Mouse (Mus musculus) heart, embryonic 14.5 days (tissue): ENCODE results near the gene Kctd5. TPM values are rescaled to one million over a fixed set of nuclear protein-coding genes. Genes with fewer than 3 reads are reported as not detected.

Source experiments
- ATAC-seq: fragments of 200-750 bp; cut with Nextera tagmentation; 2 replicates; pipeline ENCODE4 v1.8.0; 2017; ENCODE audit warnings: low read depth, moderate TSS enrichment; ENCODE audit not compliant: insufficient number of reproducible peaks, insufficient read depth, low FRiP score
- H3K27ac ChIP-seq, 2 experiments: fragments of 200-500 bp in 1 of 2; fragments of 300-500 bp in 1 of 2; sonication (generic) in 1 of 2; replicated peaks in 1 of 2; 2 replicates each; pipeline ENCODE4 v1.5.1; 2012 to 2014; ENCODE audit warnings: low read depth in 2 of 2, low read length in 2 of 2, control low read depth in 1 of 2, mild to moderate bottlenecking in 1 of 2, mixed read lengths in 1 of 2; ENCODE audit not compliant: control insufficient read depth in 1 of 2, insufficient read depth in 1 of 2
- H3K27me3 ChIP-seq: fragments of 300-500 bp; sonication (generic); 2 replicates; pipeline ENCODE4 v1.6.1; 2014; ENCODE audit warnings: mild to moderate bottlenecking, low read length, control low read depth; ENCODE audit not compliant: control insufficient read depth, insufficient read depth
- H3K36me3 ChIP-seq: fragments of 300-500 bp; sonication (generic); 2 replicates; pipeline ENCODE4 v1.6.1; 2014; ENCODE audit warnings: mild to moderate bottlenecking, control low read depth, low read length, mixed read lengths; ENCODE audit not compliant: control insufficient read depth, insufficient read depth
- H3K4me1 ChIP-seq, 2 experiments: fragments of 200-500 bp in 1 of 2; fragments of 300-500 bp in 1 of 2; sonication (generic) in 1 of 2; 2 replicates each; pipeline ENCODE4 v1.6.1; 2012 to 2014; ENCODE audit warnings: low read length in 2 of 2, control low read depth in 1 of 2, mixed read lengths in 1 of 2; ENCODE audit not compliant: control insufficient read depth in 2 of 2, insufficient read depth in 2 of 2
- H3K4me2 ChIP-seq: fragments of 300-500 bp; sonication (generic); 2 replicates; pipeline ENCODE4 v1.6.1; 2014; ENCODE audit warnings: mild to moderate bottlenecking, low read length
- H3K4me3 ChIP-seq, 2 experiments: fragments of 200-500 bp in 1 of 2; fragments of 300-500 bp in 1 of 2; sonication (generic) in 1 of 2; 2 replicates each; pipeline ENCODE4 v1.5.1; 2012 to 2014; ENCODE audit warnings: low read length in 2 of 2, mild to moderate bottlenecking in 2 of 2, control low read depth in 1 of 2, low read depth in 1 of 2, moderate library complexity in 1 of 2; ENCODE audit not compliant: control insufficient read depth in 1 of 2, insufficient read depth in 1 of 2
- H3K9ac ChIP-seq: fragments of 300-500 bp; sonication (generic); 2 replicates; pipeline ENCODE4 v1.6.1; 2014; ENCODE audit warnings: mild to moderate bottlenecking, low read length
- H3K9me3 ChIP-seq: fragments of 300-500 bp; sonication (generic); 2 replicates; pipeline ENCODE4 v1.6.1; 2016; ENCODE audit warnings: low read length, control low read depth; ENCODE audit not compliant: control insufficient read depth
- WGBS: fragments of 180-500 bp; shearing (Covaris S2); extraction: QIAGEN DNeasy Blood & Tissue Kit; methylation state at CpG from one replicate; pipeline ENCODE4 v1.1.7; 2014; 5-methylcytosine and 5-hydroxymethylcytosine counted together
- polyA plus RNA-seq: library from polyadenylated mRNA; unstranded; fragments of >200 nt; fragmentation: Nextera tagmentation; extraction: Ambion mirVana; gene quantifications from 2 replicates; pipeline ENCODE4 v1.2.1, GENCODE M21; 2014

Kctd5 gene
- polyA plus RNA-seq, 1 experiment from 2014 or later = 35.4 TPM

DNA sequence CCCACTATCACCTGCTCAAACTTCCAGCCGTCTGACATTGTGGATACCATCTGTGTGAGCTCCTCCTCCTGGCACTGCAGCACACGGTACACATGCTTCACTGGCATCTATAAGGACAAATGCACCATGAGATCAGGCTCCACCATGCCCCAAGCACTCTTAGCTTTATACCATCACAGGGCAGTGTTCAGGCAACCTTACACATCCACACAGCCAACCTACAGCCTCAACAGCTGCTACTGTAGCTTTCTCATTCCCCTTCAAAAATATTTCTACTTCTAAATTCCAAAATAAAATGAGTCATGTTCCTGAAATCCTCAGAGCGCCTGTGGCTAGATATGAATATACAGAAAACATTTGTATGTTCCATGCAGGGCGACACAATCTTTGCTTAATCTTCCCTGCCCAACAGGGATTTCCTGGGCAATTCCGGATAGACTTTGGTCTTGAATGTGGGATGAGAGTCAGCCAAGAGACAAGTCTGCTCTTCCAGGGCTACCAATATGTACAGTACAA, 15.5 kb downstream of the Kctd5 start:
- no peak overlapping the region for H3K4me3 ChIP-seq
- 86% methylated on average over 5 of the region's 5 CpGs for WGBS
- H3K27me3 ChIP-seq = no peaks in the 10 kb centered on the region
- no peak for ATAC-seq
- H3K9ac ChIP-seq = no peak overlapping the region
- no peak overlapping the region for H3K27ac ChIP-seq
- no peak overlapping the region for H3K4me2 ChIP-seq
- peaks cover 86% of the 10 kb centered on the region for H3K36me3 ChIP-seq
- no peaks in the 10 kb centered on the region for H3K4me1 ChIP-seq
- no peaks in the 10 kb centered on the region for H3K9me3 ChIP-seq

DNA sequence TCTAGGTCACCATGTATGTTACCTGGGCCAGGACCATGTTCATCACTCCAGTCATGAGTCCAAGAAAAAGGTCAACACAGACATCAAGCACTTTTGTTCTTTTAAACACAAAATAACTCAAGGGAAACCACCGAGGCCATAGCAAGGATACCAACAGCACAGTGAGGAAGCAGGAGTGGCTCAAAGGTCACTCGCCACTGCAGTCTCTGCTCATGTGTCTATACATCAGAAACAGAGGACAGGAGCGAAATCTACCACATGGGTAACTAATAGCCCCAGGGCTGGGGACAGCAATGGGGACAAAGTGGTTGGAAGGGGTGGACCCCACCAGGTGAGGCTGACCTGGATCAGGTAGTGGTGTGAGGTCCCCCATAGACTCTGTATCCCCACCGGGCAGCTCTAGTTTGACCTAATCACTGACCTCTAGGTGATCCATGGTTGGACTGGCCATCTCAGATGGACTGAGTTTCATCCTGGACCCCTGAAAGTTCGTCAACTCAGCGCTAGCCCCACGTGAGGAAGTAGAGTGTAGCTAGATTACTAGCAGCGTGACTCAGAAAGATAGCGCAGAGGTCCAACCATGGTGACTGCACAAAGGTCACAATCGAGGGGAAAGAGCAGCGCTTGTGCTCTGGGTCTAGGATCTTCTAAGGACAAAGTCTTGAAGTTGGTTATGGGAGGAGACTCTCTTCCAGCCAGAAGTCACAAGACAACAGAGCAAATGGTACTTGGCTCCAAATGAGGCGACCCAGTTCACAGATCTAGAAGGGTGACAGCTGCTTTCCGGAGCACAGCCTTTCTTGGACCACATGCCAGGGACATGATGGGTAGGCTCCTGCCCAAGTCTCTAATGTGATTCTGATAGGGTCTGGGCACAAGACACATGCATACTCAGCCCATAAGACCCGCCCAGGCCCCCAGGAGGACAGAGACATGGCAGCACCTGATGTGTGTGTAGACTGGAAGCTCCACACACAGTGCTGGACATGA, 16.4 kb downstream of the Kctd5 start:
- H3K27me3 ChIP-seq = no peaks in the 10 kb centered on the region
- H3K4me1 ChIP-seq = no peaks in the 10 kb centered on the region
- peaks cover 94% of the 10 kb centered on the region for H3K36me3 ChIP-seq
- H3K9ac ChIP-seq = no peak overlapping the region
- WGBS = 93% methylated on average over 14 of the region's 14 CpGs
- no peak overlapping the region for H3K27ac ChIP-seq
- no peak for ATAC-seq
- H3K4me2 ChIP-seq = no peak overlapping the region
- H3K4me3 ChIP-seq = no peak overlapping the region
- no peaks in the 10 kb centered on the region for H3K9me3 ChIP-seq

DNA sequence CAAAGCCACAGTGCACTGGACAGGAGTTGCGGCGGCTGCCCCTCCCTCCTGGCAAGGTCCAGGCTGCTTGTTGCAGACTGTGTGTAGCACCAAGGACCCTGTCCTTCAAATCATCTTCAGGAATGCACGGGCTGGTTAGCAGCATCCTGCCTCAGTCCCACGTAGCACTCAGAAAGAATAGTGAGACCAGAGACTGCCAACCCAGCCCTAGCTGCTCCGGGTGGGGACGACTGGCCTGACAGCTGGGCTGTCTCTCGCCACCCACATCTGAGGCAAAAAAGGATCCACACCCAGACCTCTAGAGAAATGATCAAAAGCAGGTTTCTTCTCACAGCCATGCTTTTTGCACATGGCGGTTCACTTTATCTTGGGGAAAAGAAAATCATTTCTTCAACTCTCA, 24.3 kb downstream of the Kctd5 start:
- no peak overlapping the region for H3K27ac ChIP-seq
- H3K36me3 ChIP-seq = peaks cover 70% of the 10 kb centered on the region
- no peak overlapping the region for H3K4me2 ChIP-seq
- no peaks in the 10 kb centered on the region for H3K9me3 ChIP-seq
- no peak overlapping the region for H3K9ac ChIP-seq
- no peak for ATAC-seq
- H3K4me3 ChIP-seq = no peak overlapping the region
- no peaks in the 10 kb centered on the region for H3K27me3 ChIP-seq
- WGBS = 74% methylated on average over 8 of the region's 8 CpGs
- no peaks in the 10 kb centered on the region for H3K4me1 ChIP-seq

DNA sequence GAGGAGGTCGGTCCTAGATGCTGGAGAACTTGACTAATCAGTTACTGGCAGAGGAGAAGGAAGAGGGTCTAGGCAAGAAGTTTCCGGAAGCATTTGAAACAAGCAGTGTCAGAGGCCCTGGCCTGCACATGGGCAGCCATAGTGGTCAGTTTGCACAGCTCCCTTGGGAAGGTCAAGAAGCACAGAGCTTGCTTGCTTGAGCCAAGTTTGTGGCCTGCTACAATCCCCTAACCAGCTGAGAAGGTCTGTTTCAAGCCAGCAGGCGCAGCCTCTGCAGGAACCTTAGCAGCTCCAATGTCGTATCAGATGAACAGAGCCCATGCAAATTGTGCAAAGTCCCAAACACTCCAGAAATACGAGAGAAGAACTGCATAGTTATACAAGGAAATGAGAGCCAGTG, 25.2 kb downstream of the Kctd5 start:
- 84% methylated on average over 5 of the region's 5 CpGs for WGBS
- no peak overlapping the region for H3K4me2 ChIP-seq
- peaks cover 61% of the 10 kb centered on the region for H3K36me3 ChIP-seq
- H3K4me1 ChIP-seq = no peaks in the 10 kb centered on the region
- no peak for ATAC-seq
- H3K9ac ChIP-seq = no peak overlapping the region
- H3K9me3 ChIP-seq = no peaks in the 10 kb centered on the region
- H3K4me3 ChIP-seq = no peak overlapping the region
- H3K27ac ChIP-seq = no peak overlapping the region
- H3K27me3 ChIP-seq = no peaks in the 10 kb centered on the region

DNA sequence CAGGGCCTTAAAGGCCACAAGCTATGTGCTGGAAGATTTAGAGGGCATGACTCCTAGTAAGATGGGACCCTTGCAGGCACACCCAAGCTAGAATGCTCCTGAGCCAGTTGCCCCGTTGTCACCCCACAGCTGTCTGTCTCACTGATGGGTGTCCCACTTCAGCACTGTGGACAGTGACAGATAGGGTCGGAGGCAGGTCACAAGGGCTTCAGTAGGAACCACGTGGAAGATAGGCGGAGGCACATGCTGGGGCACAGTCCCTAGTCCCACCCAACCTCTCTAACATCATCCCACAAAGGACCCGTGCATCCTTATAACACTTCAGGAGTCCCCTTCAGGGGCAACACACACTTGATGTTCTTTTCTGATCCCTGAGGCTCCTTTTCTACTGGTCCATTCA, 27.3 kb downstream of the Kctd5 start:
- Histone ChIP-seq H3K9ac (no peak overlapping the region), H3K4me2 (no peak overlapping the region), H3K36me3 (peaks cover 42% of the 10 kb centered on the region), H3K27me3 (no peaks in the 10 kb centered on the region), H3K4me1 (no peaks in the 10 kb centered on the region), H3K27ac (no peak overlapping the region), H3K9me3 (no peaks in the 10 kb centered on the region), H3K4me3 (no peak overlapping the region)
- WGBS = 27% methylated on average over 5 of the region's 5 CpGs
- no peak for ATAC-seq

DNA sequence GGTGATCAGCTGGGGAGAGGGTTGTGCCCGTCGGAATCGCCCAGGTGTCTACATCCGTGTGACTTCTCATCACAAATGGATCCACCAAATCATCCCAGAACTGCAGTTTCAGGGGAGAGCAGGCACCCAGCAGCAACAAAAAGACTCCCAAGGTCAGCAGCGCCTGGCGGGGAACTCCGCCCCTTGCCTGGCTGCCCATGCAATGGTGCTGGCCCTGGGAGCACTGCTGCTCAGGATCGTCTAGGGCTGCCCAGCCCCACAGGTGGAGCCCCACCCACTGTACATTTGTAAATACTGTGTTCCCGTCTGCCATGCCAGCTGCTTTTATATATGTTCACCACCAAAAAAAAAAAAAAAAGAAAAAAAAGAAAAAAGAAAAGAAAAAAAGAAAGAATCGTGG, 27.7 kb downstream of the Kctd5 start:
- Histone ChIP-seq H3K4me1 (no peaks in the 10 kb centered on the region), H3K36me3 (peaks cover 38% of the 10 kb centered on the region), H3K4me3 (no peak overlapping the region), H3K4me2 (no peak overlapping the region), H3K27me3 (no peaks in the 10 kb centered on the region), H3K27ac (no peak overlapping the region), H3K9me3 (no peaks in the 10 kb centered on the region), H3K9ac (no peak overlapping the region)
- no peak for ATAC-seq
- 71% methylated on average over 10 of the region's 10 CpGs for WGBS

DNA sequence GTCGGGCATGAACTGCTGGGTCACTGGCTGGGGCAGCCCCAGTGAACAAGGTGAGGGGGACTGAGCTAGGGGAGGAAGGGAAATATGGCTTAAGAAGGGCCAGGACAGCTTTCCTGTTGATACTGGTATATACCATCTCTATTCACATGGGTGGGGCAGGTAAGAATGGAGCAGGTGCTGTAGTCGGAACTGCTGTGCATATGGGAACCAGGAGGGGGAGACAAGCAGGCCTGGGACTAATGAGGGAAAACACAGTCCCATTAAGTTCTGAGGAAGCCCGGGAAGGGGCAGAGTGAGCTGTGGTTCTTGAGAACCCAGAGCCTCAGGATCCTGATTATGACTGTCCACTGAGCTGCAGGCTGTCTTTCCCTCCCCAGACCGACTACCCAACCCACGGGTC, 28.8 kb downstream of the Kctd5 start:
- 60% methylated on average over 5 of the region's 5 CpGs for WGBS

More for the DNA sequence above, 28.8 kb downstream of the Kctd5 start:
- no peaks in the 10 kb centered on the region for H3K27me3 ChIP-seq
- no peak overlapping the region for H3K27ac ChIP-seq
- H3K36me3 ChIP-seq = peaks cover 28% of the 10 kb centered on the region
- H3K4me2 ChIP-seq = no peak overlapping the region
- H3K9me3 ChIP-seq = no peaks in the 10 kb centered on the region
- no peaks in the 10 kb centered on the region for H3K4me1 ChIP-seq
- no peak overlapping the region for H3K4me3 ChIP-seq
- ATAC-seq = no peak
- no peak overlapping the region for H3K9ac ChIP-seq
